Mouse (Mus musculus) retina, postnatal 7 days (tissue): Measurements from ENCODE around the gene Vmn1r16.
"Not testable (repeated sequence)": the region's sequence is repeated elsewhere in the genome, so short reads cannot be mapped to it uniquely, and the experiment has no call there.

Experiments
- DNase-seq: peaks from one replicate; pipeline ENCODE4 v3.0.0-alpha.2; 2012; ENCODE audit warnings: low read depth, low spot score

Vmn1r16 gene

DNA sequence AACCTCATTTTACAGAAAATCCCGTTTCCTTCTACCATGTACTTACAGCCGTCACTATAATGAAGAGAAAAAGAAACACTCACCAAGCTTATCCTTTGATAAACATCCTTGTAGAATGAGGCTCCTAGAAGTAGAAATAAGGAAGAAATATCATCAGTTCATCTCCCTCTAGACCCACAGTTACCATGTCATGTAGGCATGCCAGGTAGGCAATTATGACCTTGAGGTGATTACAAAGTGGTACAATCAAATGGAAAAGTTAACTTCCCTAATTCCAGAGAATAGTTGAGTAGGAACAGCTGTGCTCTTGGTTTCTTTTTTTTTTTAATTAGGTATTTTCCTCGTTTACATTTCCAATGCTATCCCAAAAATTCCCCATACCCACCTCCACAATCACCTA is at the start of gene Vmn1r16:
Gene Vmn1r16, minus strand, starts transcription at position 101 of the 400 bp plus-strand sequence.
- DNase-seq = no peak

DNA sequence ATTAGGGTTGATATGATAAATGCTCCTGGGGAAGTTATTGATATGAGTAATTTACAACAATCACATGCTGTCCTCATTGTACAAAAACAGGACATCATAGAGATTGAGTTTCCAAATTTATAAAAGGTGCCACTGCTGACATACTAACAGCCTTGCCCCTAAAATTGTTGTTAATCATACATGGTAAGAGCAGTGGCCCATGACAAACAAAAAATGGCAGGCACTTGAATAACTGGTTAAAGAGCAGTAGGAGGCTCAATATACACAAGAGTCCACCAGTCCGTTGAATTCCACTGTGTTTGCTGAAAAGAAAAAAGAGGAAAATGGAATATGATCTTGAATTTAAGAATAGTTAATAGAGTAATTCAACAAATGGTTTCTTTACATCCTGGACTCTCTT is 38.2 kb upstream of the Vmn1r16 start:
- DNase-seq = no peak

DNA sequence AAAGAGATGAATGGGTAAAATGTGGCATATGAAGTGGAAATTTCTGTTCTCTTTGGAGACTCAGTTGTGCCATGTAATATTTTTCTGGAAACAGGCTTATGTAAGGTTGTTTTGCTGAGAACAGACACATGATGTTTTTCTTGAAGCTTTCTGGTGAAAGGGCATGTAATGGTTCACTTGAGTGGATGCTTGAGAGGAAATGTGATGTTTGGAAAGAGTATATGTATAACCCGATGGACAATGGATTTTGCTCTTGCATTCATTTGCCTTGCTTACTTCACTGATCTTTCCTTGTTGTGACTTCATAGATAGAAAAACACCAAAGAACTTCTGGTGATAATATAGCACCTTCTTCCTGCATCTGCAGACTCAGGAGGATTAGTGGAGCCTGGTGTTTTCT is 36.6 kb upstream of the Vmn1r16 start:
- not testable (repeated sequence) for DNase-seq

DNA sequence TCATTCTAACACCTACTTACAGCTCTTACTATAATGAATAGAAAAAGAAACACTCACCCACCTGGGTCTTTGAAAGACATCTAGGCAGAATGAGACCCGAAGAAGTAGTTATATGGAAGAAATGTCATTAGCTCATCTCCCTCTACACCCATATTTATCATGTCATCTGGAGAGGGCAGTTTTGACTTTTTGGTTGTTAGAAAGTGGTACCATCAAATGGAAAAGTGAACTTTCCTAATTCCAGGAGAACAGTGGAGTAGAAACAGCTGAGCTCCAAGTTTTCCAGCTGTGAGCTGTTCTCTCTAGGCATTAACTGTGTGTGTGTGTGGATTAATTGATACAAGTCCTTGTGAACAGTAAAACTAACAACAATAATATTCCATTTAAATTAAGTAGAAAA is 34.3 kb upstream of the Vmn1r16 start, which contains the start of gene Vmn1r17:
Gene Vmn1r17, minus strand, starts transcription at position 101 of the 400 bp plus-strand sequence.
- no peak for DNase-seq

DNA sequence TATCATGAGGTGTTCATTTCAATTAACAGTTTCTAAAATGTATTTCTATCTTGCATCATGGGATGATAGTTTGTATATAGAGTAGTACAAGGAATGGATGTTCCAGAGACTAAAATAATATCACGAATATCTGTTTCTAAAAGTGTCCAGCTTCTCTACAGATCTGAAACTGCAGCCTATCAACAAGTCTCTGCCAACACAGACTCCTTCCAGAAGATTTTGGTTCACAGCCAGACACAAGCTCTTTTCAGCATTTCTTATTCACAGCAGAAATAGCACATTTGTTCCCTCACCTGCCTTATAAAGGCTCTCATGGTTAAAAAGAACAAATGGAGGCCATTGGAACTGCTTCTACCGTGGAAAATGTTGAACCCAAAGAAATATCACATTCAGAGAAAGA is 27.6 kb upstream of the Vmn1r16 start:
- no peak for DNase-seq

DNA sequence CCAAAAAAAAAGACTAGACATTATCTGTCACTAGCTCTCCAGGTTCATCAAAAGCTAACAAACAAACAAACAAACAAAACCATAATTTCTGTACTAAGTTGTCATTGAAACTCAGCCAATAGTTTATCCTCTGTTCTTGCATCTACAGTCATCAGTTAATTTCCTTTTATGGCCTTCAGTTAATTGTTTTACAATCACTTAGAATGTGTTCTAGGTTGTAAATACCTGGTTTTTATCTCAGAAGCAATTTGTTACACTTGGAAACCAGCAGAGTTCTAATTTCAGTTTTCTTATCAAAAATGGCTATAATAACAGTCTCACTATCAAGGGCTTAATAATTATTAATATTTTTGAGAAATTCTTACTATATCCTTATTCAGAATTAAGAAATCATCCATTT is 3.1 kb downstream of the Vmn1r16 start:
- no peak for DNase-seq

DNA sequence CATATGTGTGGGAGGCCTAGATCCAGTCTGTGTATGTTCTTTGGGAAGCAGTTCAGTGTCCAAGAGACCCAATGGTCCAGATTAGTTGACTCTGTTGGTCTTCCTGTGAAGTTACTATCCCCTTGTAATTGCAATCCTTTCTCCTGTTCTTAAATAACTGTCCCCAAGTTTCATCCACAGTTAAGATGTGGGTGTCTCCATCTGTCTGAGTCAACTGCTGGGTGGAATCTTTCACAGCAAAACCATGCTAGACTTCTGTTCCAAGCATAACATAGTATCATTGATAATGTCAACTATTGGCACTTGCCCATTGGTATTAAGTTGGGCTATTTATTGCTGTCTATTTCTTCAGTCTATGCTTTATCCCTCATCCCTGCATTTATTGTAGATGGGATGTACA is 50.3 kb downstream of the Vmn1r16 start:
- no peak for DNase-seq

DNA sequence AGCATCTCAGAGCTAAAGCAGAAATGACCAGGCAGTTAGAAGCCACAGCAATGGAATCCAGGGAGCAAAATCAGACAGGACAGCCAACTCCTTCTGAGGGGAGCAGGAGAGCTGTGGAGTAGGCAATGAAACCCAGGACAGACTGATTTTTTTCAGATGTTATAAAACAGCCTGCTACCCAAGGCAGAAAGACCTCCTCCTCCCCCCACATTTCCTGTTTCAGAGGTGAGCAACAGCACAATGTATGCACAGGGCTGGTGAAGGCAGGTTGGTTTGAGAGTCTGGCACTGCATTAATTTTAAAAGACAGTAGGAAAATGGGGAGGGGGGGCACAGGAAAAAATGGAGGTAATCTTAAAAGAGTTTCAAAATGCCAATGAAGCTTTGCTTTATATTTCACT is 56.8 kb downstream of the Vmn1r16 start:
- DNase-seq = no peak

DNA sequence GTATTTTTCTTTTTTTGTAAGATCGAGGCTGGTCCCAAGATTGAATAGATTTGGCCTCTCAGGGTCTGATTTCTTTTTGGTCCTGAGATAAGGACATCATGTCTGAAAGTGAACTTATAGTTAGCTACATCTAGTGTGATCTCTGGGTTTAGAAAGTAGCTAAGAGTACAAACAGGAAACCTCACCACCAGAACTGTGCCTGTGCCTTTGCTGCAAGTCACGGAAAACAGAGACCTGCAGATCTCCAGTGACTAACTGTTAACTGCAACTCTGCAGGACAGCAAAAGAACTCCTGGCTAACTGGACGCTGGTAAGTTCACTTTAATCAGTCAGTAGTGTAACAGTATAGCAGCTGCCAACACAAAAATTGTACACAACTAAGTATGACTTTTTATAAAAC is 57.4 kb downstream of the Vmn1r16 start:
- no peak for DNase-seq
